Mouse (Mus musculus) forelimb bud, embryonic 11.5 days (tissue): ENCODE measurements around the gene Aldh1a3.
A peak's percentile ranks its signal among the peaks of the same experiment; 100 is the strongest.

Source experiments
- DNase-seq: peaks from one replicate; pipeline ENCODE4 v3.0.0-alpha.2; 2012; ENCODE audit warnings: low read depth, low spot score

Aldh1a3 gene

DNA sequence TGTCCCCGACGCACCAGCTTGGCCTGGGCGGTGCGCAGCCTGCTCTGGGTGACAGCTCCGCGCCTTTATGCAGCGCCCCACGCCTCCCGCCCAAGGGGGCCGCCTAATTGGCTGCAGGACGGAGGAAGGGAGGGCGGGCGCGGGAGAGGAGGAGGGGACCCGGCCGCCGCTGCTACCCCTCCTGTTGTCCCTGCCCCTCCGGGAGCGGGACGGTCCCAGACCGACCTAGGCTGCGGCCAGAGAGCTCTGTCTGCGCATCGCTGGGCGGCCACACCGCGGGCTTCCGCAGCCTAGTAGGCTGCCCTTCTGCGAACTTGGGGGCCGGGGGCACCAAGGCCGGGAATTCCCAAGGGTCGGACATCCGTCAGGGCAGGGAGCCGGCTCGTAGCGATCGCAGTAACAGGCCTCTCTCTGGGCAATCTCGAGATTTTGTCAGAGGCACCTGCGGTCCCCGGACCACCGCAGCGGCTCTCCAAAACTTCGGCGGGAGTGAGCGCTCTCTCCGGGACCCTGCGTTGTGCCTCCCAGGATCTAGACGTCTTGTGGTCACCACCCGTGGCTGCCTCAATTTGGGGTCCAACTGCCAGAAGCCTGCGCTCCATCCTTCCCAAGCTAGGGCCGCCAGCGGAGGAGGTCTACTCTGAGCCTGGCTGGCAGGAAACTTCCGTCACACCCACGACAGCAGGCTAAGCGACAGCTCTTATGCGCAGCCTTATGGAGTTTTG lies at the start of gene Aldh1a3:
Gene Aldh1a3, minus strand, starts transcription at position 81 of the 725 bp plus-strand sequence.
- no peak for DNase-seq

DNA sequence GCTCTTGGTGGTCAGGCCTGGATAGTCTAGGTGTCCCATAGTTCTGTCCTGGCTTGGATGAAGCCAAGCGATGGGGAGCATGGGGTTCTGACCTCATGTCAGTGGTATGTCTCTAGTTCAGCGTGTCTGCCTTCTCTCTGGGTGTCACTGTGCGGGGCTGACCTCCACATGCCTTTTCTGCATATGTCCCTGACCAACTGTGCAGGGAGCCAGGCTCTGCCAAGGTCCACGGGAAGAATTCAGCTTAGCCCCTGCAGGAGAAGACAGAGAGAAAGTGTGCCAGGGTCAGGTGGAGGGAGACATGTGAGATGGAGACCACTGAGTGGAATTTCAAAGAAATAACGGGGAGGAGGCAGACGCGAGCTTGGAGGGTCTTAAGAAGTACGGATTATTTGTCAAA lies 49.0 kb upstream of the Aldh1a3 start:
- no peak for DNase-seq

DNA sequence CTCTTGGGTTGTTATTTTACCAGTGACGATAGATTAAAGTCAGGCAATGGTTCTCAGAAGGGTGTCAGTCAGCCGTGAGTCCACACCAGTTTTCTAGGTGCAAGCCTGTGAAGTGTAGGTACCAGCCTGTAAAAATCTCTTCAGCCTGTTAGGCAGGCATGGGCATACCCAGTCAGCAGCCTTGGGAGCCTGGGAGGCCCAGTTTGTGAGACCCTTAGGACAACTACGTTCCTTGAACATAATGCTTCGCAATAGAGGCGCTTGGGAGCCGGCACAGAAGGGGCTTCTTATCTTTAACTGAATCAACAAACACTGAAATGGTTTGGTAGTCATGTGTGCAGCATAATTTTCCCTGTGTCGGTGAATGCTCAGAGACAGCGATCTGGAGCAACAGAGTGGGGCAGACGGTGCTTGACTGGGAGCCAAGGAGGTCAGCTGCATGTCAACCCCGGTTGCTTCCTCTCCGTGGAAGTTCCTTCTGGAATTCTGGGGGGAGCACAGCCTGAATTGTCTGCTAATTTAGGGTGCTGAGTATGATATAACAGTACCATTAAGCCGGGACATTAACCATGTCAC lies 44.4 kb upstream of the Aldh1a3 start:
- no peak for DNase-seq

DNA sequence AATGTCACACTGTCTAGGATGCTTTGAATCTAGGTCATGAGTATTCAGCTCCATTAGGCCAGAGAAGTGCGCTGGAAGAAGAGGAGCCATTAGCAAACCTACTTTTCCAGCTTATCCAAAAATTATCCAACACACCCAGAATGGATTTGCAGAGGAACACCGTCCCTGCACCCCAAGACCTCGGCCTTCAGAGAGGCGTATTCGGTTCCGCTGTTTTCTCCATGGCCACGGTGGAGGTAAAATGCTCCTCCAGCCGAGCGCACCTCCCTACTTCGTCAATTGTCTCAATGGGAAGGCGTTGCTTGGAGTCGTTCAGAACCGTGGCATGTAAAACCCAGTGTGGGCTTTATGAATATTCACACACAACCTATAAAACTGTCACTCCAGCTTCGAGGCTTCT lies 39.3 kb upstream of the Aldh1a3 start:
- no peak for DNase-seq

DNA sequence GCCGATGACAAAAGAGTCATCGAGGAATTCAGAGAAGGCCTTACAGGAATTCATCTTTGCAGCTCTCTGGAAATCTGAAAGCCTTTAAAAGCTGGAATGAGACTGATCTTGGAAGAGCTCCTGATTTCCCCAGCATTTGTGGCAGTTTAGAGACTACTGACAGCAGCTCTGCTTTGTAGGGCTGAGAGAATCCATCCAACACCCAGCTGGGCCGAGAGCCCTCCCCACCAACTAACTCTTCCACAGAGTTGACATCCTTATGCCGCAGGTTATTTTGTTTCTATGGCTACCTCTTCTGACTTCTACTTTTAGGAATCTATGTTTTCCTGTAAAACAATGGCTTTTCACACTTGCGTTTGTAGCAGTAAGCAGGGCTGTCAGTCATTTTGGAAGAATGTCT lies 37.9 kb upstream of the Aldh1a3 start:
- no peak for DNase-seq

DNA sequence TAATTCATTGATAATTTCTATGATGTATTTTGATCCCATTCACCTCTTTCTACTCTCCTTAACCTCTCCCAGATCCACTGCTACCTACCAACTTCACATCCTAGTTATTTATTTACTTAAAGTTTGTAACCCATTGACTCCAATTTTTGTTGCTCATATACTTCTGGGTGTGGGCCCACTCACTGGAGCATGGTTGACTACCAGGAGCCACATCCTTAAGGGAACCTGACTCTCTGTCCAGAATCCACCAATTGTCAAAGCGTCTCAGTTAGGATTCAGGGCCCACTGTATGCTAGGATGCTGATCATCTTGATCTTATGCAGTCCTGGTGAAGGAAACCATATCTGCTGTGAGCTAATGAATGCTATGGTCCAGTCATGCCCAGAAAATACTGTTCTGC lies 35.8 kb upstream of the Aldh1a3 start:
- DNase-seq, result no peak

DNA sequence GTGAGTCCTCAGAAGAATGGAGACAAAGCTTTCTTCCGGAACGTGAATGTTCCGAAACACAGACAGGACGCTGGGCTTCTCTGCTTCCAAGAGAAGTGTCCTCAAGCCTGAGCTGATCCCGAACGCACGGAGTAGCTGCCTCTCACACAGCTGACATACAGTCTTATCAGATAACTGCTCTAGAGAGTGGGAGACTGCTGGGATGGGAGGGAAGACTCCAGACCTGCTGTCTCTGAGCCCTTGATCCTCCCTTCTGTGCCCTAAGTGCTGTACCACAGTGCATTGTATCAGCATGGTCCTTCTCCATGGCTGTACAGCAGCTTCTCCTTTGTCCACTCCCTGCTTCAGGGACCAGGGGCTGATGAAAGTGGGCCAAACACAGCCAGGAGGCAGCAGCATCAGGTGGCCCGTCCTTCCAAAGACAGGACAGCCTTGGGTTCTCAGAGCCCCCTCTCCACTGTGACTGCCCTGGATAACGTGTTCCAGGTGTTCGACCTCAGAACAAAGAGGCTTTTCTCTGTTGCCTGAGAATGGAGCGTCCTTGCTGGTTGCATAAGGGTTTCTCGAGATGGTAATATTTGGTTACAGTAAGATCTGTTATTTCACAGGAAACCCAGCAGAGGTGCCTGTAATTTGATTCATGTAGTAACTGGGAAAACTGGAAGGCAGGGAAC lies 24.4 kb upstream of the Aldh1a3 start:
- DNase-seq, result peak; percentile 54

DNA sequence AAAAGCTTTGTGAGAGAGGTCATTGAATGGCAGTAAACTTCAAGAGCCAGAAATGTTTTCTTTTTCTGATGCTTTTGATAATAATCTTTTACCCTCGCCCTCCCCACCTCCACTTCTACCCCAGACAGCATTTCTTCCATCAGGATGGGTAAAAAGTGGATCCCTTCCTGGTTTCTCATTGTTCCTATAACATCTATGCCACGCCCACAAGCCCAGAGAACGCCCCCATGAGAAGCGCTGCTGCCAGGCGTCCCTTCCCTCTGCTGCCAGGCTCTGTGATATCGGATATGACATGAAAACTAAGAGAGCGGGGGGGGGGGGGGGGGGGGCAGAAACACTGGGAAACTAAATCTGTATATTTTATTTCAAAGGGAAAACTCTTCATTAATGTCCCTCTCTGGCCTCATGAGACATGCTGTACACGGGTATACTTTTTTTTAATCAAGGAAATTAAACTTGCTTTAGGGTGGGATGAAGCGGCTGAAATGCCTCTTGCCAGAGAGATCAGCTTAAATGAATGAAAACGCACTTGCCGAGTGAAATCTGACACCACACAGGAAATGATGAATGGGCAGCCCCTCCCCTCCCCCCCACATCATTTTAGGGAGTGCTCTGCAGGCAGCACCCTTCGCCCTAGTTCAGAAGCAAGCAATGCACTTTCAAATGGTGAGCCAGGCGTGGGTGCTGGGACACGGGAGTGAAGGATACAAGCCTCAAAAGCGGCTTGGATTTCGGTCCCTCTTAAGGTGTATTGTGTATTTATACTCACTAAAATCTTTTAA lies 22.8 kb upstream of the Aldh1a3 start:
- DNase-seq, result peak; percentile 83

DNA sequence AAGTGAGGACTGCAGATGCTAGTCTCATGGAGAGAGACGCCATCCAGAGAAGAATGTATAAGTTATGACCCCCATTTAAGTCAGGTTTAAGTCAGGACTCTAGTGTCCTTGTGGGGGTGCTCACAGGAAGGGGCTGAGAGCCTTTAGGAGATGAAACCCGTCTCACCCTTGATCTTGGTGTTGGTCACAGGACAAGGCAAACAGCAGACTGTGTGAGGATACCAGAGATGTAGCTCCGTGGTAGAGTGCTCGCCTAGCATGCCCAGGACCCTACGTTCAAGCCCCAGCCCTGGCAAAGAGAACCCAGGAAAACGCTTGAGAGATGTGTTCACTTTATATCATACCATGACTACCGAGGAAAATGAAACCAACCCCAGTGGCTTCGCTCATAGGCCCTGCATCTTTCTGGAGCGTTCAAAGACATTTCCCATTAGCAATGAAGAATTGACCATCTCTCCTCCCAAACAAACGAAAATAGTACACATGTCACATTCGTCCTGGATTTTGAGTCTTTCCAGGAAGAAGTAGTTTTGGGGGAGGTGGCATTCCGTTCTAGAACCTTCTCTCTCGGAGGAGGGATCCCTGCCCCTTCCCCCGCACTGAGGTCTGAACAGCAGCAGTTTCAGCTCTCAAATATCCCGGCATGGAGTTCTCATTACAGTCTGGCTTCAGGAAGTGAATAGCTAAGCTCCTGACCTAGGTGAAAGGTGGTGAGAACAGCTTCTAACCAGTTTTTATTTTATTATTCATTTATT lies 21.6 kb upstream of the Aldh1a3 start:
- DNase-seq, result no peak

DNA sequence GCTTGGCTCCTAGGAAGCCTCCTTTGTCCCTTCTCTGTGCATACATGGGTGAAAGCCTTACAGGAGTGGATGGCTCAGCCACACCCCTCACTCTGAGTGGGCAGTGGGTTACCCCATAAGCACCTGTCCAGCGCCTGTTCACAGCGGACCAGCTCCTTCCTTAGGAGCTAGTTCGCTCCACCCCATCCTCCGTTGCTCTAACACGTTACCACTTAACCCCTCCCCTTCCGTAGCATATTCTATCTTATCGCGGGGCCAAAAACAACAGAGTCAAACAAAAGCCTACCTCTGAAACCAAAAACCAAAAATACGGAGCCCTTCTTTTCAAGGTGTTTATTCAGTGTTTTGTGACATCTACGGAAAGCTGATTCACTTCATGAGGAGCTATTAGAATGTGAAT lies 21.0 kb upstream of the Aldh1a3 start:
- no peak for DNase-seq

DNA sequence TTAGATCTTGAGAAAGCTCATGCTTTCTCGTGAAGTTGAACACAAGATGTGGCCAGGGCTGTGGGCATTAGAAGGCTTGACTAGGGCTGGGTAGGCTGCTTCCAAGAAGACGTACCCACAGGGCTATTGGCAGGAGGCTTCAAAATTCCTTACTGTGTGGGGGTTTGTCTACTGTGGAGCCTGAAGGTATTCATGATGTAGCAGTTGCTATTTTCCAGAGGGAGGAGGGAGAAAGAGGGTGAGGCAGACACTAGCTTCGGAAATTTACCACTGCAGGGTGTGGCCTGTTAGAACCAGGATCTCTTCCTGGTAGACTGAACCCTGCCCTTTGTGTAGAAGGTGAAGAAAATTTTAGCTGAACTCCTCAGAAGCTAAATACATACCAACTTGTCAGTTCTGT lies 19.5 kb upstream of the Aldh1a3 start:
- DNase-seq, result no peak

DNA sequence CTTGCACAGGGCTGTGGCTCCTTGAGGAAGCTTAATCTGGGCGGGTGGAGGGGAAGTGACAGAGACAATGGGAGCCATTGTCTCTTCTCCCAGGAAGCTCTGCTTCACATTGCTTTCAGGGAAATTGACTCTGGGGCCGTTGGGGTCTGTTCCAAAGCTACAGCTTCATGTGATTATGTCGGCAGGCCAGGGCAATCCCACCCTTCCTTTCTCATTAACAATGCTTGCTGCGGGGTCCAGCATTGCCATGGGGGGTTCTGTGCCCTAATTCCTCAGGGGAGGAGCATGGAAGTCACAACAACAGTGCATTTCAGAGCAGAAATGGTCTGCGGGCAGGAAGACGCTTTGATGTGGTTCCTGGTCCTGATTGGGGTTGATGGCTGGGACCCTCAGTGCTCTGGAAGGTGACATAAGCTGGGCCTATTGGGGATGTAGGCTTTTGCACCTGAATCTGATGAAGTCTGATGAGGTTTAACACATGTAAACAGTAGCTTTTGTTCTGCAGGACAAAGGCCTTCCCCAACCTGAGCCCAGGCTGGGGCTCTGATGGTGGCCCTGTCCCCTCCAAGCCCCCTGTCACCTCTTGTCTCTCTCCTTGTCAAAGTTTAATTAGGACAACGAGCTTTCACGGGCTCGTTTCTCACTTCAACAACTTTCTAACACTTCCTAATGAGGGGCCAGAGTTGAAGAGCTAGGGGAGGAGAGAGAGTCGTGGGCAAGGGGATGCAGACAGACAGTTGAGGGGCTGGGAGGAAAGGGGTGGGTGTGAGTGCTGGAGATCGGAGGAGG lies 18.0 kb upstream of the Aldh1a3 start:
- no peak for DNase-seq

DNA sequence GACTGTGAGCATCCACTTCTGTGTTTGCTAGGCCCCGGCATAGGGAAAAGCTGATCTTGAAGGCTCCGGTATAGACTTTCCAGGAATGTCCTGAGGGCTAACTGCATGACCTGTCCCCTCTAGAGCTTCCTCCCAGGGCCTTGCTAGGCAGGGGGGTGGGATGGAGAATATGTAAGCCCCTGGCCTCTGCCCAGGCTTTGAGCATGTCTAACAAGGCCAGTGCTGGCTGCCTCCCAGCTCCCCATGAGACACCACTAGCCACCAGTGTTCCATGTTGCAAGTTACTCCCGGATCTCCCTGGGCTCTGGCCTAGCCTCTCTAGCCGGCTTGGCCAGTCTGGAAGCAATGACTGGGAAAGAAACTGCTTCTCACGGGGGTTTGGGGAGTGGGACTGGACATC lies 17.4 kb upstream of the Aldh1a3 start:
- DNase-seq, result no peak

DNA sequence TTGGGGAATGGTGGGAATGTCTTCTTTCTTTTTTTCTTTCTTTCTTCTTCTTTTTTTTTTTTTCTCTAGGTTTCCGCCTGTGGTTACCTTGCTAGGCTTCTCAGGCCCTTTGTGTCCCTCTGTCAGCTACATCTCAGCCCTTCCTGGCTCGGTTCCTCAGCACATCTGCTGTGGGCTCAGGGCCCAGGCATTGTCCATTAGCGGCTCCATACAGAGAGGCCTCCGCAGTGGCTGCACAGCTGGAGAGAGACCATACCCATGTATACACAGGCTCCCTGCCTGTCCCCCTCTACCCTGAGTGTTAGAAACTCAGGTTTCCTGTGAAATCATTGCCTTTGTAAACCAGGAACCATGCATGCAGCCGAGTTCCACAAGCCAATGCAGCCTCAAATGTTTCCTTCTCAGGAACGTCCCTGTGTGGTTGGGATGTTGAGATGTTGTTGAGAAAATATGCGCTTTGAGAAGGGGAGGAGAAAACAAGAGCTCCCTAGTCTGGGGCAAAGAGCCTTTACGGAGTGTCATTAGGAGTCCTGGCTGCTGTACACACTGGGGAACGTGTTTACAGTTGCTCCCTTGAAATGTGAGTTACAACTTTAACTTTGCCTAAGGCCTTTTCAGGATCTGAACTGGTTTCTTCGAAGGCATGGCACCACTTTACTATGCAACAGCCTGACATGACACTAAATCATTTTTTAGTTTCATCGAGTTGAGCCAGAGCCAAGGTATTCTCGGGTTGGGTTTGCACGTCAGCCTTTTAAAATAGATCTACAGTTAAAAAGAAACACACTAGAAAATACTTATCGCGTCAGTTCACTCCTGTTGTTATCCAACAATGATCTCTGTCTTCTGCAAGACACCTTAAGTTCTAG lies 15.4 kb upstream of the Aldh1a3 start:
- DNase-seq, result no peak

DNA sequence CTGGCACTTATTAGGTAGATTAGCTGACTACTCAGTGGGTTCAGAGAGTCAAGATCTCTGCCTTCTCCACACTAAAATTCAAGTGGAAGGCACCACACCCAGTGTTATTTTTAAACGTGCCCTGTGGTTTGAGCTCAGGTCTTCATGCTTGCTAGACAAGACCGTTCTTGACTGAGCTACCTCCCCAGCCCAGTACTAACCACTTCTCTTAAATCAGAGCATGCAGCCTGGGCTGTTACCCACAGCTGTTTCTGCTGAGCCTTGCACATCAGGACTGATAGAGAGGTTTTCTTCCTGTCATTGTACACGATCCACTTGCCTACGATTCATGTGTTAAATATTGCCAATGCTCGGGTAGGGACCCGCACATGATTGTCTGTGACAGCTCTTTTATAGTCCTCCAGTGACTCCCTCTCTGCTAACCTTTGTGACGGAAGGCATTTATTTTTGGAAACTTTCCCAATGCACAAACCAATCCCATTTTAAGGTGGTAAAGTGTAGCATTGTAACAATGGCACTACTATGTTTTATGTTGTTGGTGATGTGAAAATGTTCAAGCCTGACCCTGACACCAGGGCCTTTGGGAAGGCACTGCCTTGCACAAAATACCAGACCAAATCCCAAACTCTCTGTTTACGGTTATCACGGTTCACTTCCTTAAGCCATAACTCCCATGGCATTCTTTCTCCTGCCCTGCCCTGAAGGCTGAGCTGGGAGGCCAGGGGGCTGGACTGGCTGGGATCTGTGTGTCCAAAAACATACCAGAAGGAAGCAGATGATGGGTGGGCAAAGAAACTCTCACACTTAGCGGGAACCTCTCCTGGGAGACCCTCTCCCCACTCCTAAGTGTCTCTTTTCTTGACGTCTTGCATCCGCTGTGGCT lies 11.7 kb upstream of the Aldh1a3 start:
- no peak for DNase-seq

DNA sequence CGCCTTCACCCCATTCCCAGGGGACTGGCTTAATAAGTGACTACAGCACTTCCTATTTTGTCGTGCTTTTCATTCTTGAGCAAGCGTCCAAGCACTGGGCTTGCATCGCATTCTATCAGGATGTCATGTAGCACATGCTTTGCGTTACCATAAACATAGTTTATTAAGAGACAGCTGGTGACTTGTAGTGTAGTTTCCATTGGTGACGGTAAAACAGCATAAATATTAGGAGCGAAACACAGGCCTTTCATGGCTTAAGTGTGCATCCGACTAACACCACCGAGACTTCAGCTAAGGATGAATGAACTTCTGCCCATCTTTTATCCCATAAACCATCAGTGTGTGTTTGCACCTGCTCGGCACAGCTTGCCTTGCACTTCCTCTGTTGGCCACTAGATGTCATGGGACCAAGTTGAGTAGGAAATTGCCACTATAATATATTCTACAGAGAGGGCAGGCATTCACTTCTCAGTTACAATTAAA lies 7.2 kb upstream of the Aldh1a3 start:
- peak; percentile 67 for DNase-seq

DNA sequence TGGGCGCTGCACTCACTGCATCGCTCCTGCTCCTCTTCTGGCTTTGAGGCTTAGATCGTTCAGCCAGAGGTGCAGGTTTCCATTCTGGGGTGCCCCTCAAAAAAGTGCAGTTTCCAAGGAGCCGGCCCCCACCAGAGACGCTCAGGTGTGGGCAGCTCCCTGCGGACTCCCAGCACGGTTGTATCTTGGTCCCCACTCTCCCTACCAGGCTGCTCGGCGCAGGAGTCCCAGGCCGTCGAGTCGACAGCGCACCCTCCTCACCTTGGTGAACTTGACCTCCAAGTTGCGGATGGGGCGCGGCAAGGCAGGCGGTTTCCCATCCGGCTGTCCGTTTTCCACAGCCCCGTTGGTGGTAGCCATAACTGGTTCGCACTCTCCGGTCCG lies 272 bp downstream of the Aldh1a3 start:
- no peak for DNase-seq

DNA sequence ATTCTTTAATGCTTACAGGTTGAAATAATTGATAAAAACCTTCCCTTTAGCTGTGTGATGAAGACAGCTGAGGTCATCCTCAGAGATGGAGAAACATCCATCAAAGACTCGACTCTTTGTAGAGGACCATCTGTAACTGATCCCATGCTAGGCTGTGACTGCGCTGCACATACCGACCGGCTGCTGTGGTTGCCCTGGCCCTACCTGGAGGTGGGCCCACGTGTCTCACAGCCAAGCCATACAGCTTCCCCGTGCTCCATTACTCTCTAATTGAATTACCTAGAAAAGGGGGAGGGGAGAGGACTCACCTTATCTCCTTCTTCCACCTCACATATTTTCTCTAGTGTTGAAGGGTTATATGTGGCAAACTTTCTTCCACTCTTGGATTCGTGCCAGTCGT lies 5.4 kb downstream of the Aldh1a3 start:
- DNase-seq, result no peak

DNA sequence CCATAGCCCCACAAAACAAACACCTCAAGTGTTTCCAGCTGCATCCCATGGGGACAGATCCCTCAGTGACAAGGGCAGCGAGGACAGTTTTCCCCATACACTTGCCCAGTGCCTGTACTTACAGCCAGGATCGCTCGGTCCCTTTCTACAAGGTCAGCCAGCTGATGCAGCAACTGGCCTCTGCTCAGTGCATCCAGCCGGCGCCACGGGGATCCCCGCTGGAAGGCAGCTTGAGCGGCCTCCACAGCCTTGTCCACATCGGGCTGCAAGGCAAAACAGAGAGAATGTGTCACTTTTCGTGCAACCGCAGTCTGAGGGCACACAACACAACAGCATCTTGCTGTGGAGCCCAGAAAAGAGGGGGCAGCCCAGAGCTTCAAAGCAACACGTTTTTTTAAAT lies 8.3 kb downstream of the Aldh1a3 start:
- no peak for DNase-seq
